Mouse (Mus musculus) T-cell, adult 2 months (primary cell): ENCODE results near the gene Olfr691.
"Not testable (repeated sequence)": the region's sequence is repeated elsewhere in the genome, so short reads cannot be mapped to it uniquely, and the experiment has no call there.

Source experiments
- DNase-seq: peaks from one replicate; pipeline ENCODE4 v3.0.0; 2022; ENCODE audit warnings: low spot score

The Olfr691 gene

GRCm38 (mm10) chr7:105342170-105342569 lies at the start of gene Olfr691:
Gene Olfr691 (minus strand): TSS chr7:105342270.
- no peak for DNase-seq

- no peak for DNase-seq
Measured at GRCm38 (mm10) chr7:105390236-105390635, 48.2 kb upstream of the Olfr691 start.

GRCm38 (mm10) chr7:105387696-105388095 lies 45.6 kb upstream of the Olfr691 start:
- no peak for DNase-seq

- DNase-seq, result no peak
Measured at GRCm38 (mm10) chr7:105380329-105380728, 38.3 kb upstream of the Olfr691 start.

DNA sequence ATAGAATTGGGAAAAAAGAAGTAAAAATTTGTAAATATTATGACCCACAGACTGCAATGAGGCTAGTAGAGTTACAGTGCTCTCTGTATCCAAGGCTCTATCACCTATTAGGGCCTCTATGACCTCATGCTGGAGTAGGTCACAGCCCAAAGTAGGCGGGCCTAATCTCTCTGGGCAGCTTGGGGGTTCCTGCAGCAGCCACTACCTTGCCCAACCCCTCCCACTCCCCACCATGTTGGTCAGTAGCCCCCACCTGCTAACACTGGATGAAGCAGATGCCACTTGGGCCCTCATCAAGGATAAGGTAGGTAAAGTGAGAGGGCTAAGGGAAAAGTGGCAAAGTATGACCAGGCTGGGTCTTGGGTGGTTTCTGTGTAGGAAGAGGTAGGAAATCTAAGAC lies 32.8 kb upstream of the Olfr691 start, which contains the start of gene Gm5901:
TSS of gene Gm5901 (plus strand) at position 173 of the 400 bp plus-strand sequence.
- DNase-seq, result no peak

DNA sequence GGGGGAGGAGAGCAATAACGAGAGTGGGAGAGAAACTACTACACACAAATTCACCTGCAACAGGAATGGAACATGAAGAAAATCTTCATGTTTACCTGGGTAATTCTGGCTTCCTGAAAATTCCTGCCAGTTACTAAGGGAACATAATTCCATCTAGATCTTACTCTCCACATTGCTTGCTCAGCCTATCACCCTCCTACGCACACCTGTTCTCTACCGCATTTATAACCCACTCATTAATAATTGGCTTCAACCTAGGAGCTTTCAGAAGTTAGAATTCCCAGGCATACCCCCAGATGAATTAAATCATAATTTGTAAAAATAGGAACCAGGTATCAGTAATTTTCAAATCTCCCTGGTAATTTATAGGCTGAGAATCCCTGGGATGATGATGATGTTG lies 31.9 kb upstream of the Olfr691 start:
- no peak for DNase-seq

DNA sequence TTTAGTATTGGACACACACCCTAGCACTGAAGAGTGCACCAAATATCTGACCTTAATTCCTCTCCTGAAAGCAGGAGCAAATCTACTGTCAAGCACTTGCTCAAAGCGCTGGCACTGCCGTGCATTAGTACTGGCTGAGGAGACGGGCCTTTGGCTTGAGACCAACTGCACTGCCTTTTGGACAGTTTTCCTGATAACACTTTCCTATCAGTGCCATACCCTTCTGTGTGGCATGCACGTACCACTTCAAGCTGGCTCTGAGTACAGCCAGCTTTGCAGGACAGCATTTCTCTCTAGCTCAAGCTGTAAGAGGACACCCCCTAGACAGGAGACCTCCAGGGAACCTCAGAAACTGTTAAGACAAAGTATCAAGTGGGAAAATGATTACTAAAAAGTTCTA lies 31.4 kb upstream of the Olfr691 start:
- DNase-seq, result no peak

- no peak for DNase-seq
Measured at GRCm38 (mm10) chr7:105372912-105373311, 30.8 kb upstream of the Olfr691 start.

DNA sequence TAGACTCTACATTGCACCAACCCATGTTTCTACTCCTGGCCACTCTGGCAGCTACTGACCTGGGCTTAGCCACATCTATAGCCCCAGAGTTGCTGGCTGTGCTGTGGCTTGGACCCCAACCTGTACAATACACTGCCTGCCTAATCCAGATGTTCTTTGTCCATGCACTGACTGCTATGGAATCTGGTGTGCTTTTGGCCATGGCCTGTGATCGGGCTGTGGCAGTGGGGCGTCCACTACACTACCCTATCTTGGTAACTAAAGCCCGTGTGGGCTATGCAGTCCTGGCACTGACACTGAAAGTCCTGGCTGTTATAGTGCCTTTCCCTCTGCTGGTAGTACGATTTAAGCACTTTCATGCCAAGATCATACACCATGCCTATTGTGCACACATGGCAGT lies 26.5 kb upstream of the Olfr691 start:
- no peak for DNase-seq

- no peak for DNase-seq
Measured at GRCm38 (mm10) chr7:105367930-105368329, 25.9 kb upstream of the Olfr691 start, which contains the start of gene Olfr692. Gene Olfr692 (plus strand): TSS chr7:105368230.

GRCm38 (mm10) chr7:105367268-105367667 lies 25.2 kb upstream of the Olfr691 start:
- DNase-seq, result no peak

GRCm38 (mm10) chr7:105361713-105362112 lies 19.6 kb upstream of the Olfr691 start:
- no peak for DNase-seq

DNA sequence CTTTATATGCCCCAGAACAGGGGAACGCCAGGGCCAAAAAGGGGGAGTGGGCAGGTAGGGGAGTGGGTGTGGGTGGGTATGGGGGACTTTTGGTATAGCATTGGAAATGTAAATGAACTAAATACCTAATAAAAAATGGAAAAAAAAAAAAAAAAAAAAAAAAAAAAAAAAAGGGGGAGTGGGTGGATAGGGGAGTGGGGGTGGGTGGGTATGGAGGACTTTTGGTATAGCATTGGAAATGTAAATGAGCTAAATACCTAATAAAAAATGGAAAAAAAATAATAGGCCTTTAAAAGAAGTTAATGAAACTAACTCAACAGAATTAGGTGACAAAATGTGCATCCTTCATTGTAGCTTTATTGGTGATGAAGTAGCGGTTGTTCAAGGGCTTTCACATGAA lies 14.4 kb upstream of the Olfr691 start:
- DNase-seq, result not testable (repeated sequence)

DNA sequence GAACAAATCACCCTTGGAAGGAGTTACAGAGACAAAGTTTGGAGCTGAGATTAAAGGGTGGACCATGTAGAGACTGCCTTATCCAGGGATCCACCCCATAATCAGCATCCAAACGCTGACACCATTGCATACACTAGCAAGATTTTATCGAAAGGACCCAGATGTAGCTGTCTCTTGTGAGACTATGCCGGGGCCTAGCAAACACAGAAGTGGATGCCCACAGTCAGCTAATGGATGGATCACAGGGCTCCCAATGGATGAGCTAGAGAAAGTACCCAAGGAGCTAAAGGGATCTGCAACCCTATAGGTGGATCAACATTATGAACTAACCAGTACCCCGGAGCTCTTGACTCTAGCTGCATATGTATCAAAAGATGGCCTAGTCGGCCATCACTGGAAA lies 14.0 kb upstream of the Olfr691 start:
- DNase-seq, result not testable (repeated sequence)

GRCm38 (mm10) chr7:105342752-105343151 lies 682 bp upstream of the Olfr691 start:
- DNase-seq, result no peak

DNA sequence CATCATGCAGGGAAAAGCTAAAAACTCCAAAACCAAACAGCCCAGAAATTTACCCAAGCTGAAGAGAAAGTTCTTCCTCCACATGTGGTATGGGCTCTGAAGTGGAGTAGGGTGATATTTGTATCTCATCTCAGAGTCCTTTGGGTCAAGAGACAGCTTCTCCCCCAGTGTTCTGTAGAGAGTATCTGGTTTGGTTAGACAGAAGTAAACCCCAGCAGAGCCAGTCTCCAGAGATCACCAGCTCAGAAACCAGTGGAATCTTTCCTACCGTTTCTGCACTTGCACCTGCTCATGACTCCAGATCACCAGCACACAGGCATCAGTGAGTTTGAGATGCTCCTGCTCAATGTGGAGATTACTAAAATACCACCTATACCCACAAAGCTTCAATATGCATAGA lies 8.1 kb downstream of the Olfr691 start, which contains the start of gene Olfr690:
TSS of gene Olfr690 (minus strand) at position 101 of the 400 bp plus-strand sequence.
- no peak for DNase-seq

DNA sequence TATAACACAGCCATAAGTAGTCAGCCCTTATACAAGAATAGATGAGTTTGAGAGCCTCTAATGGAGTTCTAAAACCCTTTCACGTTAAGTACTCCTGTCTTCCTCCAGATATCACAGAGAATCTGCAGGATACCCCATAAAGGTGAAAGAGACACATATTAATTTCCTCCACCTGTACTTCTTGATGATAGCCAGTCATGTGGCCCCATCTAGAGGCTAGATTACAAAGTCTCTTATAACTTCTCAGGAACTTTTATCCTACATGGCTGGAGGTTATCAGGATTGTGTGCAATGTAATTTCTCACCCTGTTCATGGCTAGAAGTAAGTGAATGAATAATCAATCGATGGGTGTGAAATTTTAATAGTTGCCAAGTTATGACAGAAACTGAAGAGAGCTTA lies 16.8 kb downstream of the Olfr691 start:
- DNase-seq, result no peak

DNA sequence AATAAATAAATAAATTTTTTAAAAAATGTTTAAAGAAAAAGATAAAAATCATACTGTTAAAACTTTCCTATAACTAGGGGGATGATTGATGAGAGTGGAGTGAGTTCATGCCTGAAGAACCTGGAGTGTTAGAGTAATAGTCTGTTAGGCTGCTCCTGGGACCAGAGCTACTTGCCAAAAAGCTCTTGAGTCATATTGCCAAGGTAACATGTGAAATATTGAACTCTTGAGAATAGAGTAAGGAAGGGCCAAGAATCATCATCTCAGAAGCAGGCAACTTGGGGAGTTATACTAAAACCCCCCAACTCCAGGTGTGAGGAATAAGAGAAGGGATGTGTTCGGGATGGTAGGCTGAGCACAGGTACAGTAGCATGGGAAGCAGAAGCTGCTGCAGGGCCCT lies 31.2 kb downstream of the Olfr691 start, which contains the start of gene Olfr689:
TSS of gene Olfr689 (plus strand) at position 301 of the 400 bp plus-strand sequence.
- no peak for DNase-seq

- no peak for DNase-seq
Measured at GRCm38 (mm10) chr7:105290051-105290450, 52.0 kb downstream of the Olfr691 start.

DNA sequence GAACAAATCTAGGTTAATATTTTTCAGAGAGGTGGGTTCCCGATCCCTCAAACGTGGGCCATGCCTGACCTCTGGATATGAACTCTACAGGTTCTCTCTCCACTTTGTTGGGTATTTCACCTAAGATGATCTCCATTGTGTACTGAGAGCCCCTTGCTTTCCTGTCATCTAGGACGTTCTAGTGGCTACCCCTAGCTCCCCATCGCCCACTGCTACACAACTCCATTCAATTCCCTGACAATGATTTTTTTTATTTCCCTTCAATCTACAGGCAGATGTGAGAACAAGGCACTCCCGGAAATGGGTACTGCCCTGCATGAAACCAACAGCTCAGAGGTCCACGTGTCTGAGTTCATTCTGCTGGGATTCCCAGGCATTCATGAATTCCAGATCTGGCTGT lies 54.3 kb downstream of the Olfr691 start, which contains the start of gene Olfr688:
TSS of gene Olfr688 (plus strand) at position 301 of the 400 bp plus-strand sequence.
- DNase-seq, result no peak
